Mouse (Mus musculus) bone marrow, adult 2 months (tissue): ENCODE data around the gene Adamts3.

Experiments
- CTCF ChIP-seq: fragments of 200-500 bp; IDR thresholded peaks from 2 replicates; pipeline ENCODE4 v1.5.1; 2011; ENCODE audit warnings: low read length, control low read depth; ENCODE audit not compliant: control insufficient read depth, insufficient read depth
- POLR2A ChIP-seq: fragments of 200-500 bp; IDR thresholded peaks from 2 replicates; pipeline ENCODE4 v1.6.1; 2011; ENCODE audit warnings: low read depth, mild to moderate bottlenecking, control low read depth, low read length, borderline replicate concordance; ENCODE audit not compliant: control insufficient read depth

GRCm38 (mm10) chr5:89646940-89647339 is 236.2 kb downstream of the Adamts3 start:
- TF ChIP-seq CTCF: no peak
- TF ChIP-seq POLR2A: no peak
